Mouse (Mus musculus) stomach, embryonic 15.5 days (tissue): ENCODE measurements at regions not wholly inside any gene's neighbourhood (a gene's known extent, or its start where the extent isn't known, plus 50 kb on each side); places are given as distances from the start of the nearest gene placed in this dataset.

Source experiments
- ATAC-seq: fragments of 200-750 bp; cut with Nextera tagmentation; 2 replicates; pipeline ENCODE4 v1.8.0; 2017; ENCODE audit warnings: low read depth, moderate number of reproducible peaks, moderate TSS enrichment; ENCODE audit not compliant: insufficient read depth, low FRiP score
- H3K27ac ChIP-seq: fragments of 300-500 bp; sonication (generic); 2 replicates; pipeline ENCODE4 v1.5.1; 2015; ENCODE audit warnings: mild to moderate bottlenecking, inconsistent platforms
- H3K27me3 ChIP-seq: fragments of 300-500 bp; sonication (generic); replicated peaks from 2 replicates; pipeline ENCODE4 v1.6.1; 2015; ENCODE audit warnings: inconsistent platforms
- H3K36me3 ChIP-seq: fragments of 300-500 bp; sonication (generic); 2 replicates; pipeline ENCODE4 v1.6.1; 2015; ENCODE audit warnings: inconsistent platforms
- H3K4me1 ChIP-seq: fragments of 300-500 bp; sonication (generic); 2 replicates; pipeline ENCODE4 v1.6.1; 2015; ENCODE audit warnings: inconsistent platforms
- H3K4me2 ChIP-seq: fragments of 300-500 bp; sonication (generic); 2 replicates; pipeline ENCODE4 v1.6.1; 2015; ENCODE audit warnings: mild to moderate bottlenecking, inconsistent platforms
- H3K4me3 ChIP-seq: fragments of 300-500 bp; sonication (generic); replicated peaks from 2 replicates; pipeline ENCODE4 v1.5.1; 2015; ENCODE audit warnings: inconsistent platforms
- H3K9ac ChIP-seq: fragments of 300-500 bp; sonication (generic); 2 replicates; pipeline ENCODE4 v1.6.1; 2015; ENCODE audit warnings: inconsistent platforms
- H3K9me3 ChIP-seq: fragments of 300-500 bp; sonication (generic); 2 replicates; pipeline ENCODE4 v1.6.1; 2016; ENCODE audit warnings: inconsistent platforms
- WGBS: fragments of 180-500 bp; shearing (Covaris S2); methylation state at CpG from one replicate; pipeline ENCODE4 v1.1.7; 2015; 5-methylcytosine and 5-hydroxymethylcytosine counted together

DNA sequence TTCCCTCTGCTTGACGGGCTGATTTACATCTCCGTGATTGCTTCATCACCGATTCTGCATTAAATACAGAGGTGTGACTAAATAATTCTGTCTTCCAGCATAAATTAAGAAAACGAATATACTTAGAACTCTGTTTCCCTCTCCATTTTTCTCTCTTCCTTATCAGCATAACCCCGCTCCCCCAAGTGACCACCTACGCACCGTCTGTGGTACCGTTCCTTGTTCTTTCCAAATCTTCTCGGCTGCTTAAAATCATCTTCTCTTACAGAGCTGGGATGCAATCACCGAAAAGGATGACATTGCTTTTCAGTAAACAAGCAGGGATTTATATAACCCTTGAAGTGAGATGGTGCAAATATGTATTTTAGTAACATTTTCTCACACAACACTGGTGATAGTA, 224.3 kb upstream of the Sel1l start:
- Histone ChIP-seq H3K4me1 (no peaks in the 10 kb centered on the region), H3K27ac (no peak overlapping the region), H3K9me3 (no peaks in the 10 kb centered on the region), H3K4me2 (no peak overlapping the region), H3K36me3 (no peaks in the 10 kb centered on the region), H3K27me3 (no peaks in the 10 kb centered on the region), H3K4me3 (no peak overlapping the region), H3K9ac (no peak overlapping the region)
- no peak for ATAC-seq
- WGBS: 83% methylated on average over 10 of the region's 10 CpGs

DNA sequence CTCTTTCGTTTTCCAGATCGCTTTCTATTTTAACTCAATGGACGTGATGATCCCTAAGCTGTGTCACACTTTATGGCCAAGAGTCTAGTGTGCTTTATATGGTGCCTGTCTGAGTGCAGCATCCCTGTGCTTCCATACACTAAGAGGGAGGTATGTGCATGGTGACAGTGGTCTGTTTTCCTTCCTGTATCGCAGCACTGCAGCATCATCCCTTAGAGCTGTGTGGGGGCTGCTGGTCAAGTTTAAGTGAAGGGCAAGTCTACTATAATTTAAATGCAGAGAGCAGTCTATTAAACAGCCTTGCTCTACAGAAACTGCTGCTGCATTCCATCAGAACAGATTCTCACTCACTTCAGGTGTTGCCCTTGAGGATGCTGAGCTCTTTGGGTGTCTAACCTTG, 213.8 kb upstream of the Sel1l start:
- H3K4me2 ChIP-seq: no peak overlapping the region
- H3K27ac ChIP-seq: no peak overlapping the region
- no peaks in the 10 kb centered on the region for H3K36me3 ChIP-seq
- H3K4me3 ChIP-seq: no peak overlapping the region
- no peaks in the 10 kb centered on the region for H3K27me3 ChIP-seq
- no peak for ATAC-seq
- H3K9ac ChIP-seq: no peak overlapping the region
- no peaks in the 10 kb centered on the region for H3K4me1 ChIP-seq
- WGBS: 88% methylated on average over 4 of the region's 4 CpGs
- no peaks in the 10 kb centered on the region for H3K9me3 ChIP-seq

DNA sequence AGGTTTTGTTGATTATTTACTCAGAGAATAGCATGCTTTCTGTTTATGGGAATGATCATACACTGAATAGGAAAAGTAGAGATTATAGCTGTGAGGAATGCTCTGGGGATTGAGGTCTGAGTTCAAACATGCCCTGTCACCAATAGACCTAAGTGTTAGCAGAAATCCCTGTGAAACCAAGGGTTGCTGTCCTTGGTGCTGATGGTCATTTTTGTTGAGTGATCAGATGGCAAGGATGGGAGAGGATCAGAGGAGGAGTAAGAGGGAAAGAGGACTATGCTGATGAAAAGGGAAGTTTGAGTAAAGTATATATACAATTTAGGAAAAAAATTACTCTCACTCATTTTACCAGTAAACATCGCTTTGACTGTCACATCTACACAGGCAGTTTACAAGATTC, 191.5 kb upstream of the Sel1l start:
- H3K27ac ChIP-seq: no peak overlapping the region
- WGBS: 67% methylated on average over 1 of the region's 1 CpGs
- H3K9me3 ChIP-seq: no peaks in the 10 kb centered on the region
- H3K9ac ChIP-seq: no peak overlapping the region
- no peak overlapping the region for H3K4me2 ChIP-seq
- no peak for ATAC-seq
- no peaks in the 10 kb centered on the region for H3K36me3 ChIP-seq
- no peaks in the 10 kb centered on the region for H3K4me1 ChIP-seq
- no peak overlapping the region for H3K4me3 ChIP-seq
- no peaks in the 10 kb centered on the region for H3K27me3 ChIP-seq

DNA sequence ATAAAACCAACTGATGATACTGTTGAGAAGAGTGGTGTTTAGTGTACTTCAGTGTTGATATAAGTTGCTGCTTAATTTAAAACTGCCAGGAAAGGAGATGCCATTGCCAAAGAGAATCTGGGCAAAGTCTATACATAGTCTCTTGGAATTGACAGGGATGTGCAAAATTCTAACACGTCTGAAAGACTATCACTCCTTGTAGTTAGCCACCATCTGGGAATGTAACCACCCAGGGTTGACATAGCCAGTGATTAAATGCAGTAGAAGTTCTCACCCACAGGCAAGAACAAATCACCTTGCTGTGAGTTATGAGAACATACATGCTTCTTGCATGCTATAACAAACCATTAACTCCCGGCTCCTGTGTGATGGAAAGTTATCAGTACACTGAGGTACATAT, 180.2 kb upstream of the Sel1l start:
- Histone ChIP-seq H3K4me1 (no peaks in the 10 kb centered on the region), H3K9me3 (no peaks in the 10 kb centered on the region), H3K9ac (no peak overlapping the region), H3K27ac (no peak overlapping the region), H3K27me3 (no peaks in the 10 kb centered on the region), H3K4me2 (no peak overlapping the region), H3K36me3 (no peaks in the 10 kb centered on the region), H3K4me3 (no peak overlapping the region)
- ATAC-seq: no peak
- WGBS: 77% methylated on average over 2 of the region's 2 CpGs

DNA sequence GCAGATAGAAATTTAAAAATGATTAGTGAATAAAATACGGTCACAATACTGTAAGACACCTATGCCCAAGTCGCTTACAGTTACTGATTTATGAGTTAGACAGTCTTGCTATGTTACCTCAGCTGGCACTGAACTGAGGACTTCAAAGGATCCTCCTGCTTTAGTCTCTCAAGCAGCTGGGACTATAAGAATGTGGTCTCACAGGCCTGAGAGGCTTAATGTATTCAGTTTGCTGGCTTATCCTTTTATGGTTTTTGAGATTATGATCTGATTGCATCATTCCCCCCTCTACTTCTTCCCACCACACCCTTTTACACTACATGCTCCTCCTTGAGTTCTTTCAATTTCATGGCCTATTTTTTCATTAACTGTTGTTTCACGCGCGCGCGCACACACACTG, 179.4 kb upstream of the Sel1l start:
- H3K9me3 ChIP-seq: no peaks in the 10 kb centered on the region
- no peak overlapping the region for H3K27ac ChIP-seq
- H3K4me2 ChIP-seq: no peak overlapping the region
- 88% methylated on average over 7 of the region's 7 CpGs for WGBS
- H3K4me3 ChIP-seq: no peak overlapping the region
- H3K36me3 ChIP-seq: no peaks in the 10 kb centered on the region
- H3K4me1 ChIP-seq: no peaks in the 10 kb centered on the region
- no peaks in the 10 kb centered on the region for H3K27me3 ChIP-seq
- ATAC-seq: no peak
- H3K9ac ChIP-seq: no peak overlapping the region

DNA sequence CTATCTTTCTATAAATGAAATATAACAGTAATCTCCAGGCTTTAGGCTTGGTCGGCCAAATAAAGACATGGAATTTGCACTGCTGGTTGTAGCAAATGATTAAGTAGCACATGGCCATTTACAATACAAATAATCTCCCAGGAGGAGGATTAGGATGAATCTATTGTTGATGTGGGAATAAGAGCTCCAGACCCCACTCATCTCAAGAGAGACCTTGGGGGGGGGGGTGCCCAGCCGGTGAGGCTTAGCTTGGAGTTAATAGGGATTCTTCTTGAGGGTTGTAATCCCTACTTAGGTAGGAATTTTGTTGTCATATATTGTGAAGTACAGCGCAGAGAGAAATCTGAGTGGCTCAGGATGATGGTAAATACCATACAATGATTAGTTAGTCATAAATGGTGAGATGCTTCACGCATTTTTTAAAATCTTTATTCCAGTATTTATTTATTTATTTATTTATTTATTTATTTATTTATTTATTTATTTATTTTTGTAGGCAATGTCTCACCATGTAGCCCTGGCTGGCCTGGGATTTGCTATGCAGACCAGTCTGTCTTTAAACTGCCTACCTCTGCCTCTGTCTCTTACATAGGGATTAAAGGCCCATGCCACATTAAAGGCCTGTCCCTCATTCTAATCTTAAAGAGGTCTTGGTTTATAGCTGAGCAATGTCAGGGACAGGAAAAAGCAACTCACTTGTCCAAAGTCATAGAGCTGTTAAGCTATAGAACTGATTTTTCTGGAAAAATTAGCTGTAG, 175.7 kb upstream of the Sel1l start:
- Histone ChIP-seq H3K9me3 (no peaks in the 10 kb centered on the region), H3K9ac (no peak overlapping the region), H3K4me2 (no peak overlapping the region), H3K27me3 (no peaks in the 10 kb centered on the region), H3K4me1 (no peaks in the 10 kb centered on the region), H3K36me3 (no peaks in the 10 kb centered on the region), H3K27ac (no peak overlapping the region), H3K4me3 (no peak overlapping the region)
- 71% methylated on average over 4 of the region's 4 CpGs for WGBS
- no peak; the same call in 1 of the 2 replicates for ATAC-seq

DNA sequence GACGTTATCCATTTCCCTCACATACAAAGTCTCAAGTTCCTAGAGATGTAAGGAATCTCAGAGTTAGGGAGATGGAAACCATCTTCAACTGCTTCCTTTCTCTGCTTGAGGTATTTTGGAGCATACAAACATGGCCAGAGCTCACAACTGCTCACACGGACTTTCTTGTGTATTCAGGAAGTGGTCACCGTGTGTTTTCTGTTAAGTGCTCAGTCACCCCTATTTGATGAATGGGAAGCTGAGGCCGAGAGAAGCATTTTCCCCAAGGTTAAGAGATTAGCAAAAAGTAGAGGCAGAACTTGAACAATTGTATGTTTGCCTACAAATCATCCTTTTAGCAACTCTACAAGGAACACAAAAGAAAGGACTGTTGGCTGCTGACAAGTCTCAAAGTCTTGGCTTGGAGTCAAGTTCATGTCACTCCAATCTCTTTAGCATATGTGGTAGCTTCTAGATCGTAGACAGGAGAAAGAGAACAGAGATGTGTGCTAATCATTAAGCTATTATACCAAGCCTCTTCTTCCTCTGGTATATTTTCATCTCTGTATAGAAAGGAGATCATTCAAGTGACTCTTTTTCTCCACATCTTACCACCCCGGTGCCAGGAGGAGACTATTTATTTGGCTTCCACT, 170.8 kb upstream of the Sel1l start:
- H3K36me3 ChIP-seq: no peaks in the 10 kb centered on the region
- no peaks in the 10 kb centered on the region for H3K27me3 ChIP-seq
- H3K4me1 ChIP-seq: no peaks in the 10 kb centered on the region
- H3K27ac ChIP-seq: no peak overlapping the region
- WGBS: 33% methylated on average over 6 of the region's 6 CpGs
- H3K4me2 ChIP-seq: no peak overlapping the region
- no peak for ATAC-seq
- no peak overlapping the region for H3K4me3 ChIP-seq
- H3K9me3 ChIP-seq: no peaks in the 10 kb centered on the region
- H3K9ac ChIP-seq: no peak overlapping the region

DNA sequence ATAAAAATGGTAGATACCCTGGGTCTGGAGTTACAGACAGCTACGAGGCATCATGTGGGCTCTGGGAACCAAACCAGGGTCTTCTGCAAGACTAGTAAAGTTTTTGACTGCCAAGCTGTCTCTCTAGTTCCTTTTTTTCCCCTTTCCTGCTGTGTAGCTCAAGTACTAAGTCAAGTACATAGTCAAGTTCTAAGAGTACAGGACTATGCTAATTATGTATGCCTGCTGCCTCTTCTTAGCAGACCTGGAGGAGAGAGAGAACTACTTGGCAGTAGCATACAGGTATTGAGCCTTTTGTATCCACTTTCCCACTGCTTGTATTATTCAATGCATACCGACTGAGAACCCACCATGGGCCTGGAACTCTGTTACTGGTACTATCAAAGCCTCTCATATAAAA, 166.4 kb upstream of the Sel1l start:
- Histone ChIP-seq H3K36me3 (no peaks in the 10 kb centered on the region), H3K4me3 (no peak overlapping the region)

DNA sequence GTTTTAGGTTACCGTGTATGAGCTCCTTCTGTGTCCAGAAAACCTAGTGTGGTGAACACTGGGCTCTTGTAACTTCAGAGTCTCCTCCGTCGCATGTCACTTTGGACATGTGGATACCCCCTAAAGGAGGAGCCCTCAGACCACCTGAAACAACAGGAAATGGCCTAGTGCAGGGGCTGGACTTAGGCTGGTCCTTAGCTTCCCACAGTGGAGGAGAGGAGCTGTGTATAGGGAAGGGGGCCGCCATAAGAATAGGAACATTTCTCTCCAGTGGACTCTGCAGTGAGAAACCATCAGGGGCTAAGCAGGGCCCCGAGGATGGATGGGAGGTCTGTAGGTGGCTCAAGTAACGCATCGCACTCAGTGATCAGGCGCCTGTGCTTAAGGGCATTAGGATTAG, 165.0 kb upstream of the Sel1l start:
- no peak for ATAC-seq
- WGBS: 72% methylated on average over 8 of the region's 8 CpGs

More for the DNA sequence above, 166.4 kb upstream of the Sel1l start:
- H3K4me1 ChIP-seq: no peaks in the 10 kb centered on the region
- H3K9me3 ChIP-seq: no peaks in the 10 kb centered on the region
- H3K4me2 ChIP-seq: no peak overlapping the region
- no peak overlapping the region for H3K9ac ChIP-seq
- no peak for ATAC-seq
- WGBS: 85% methylated on average over 2 of the region's 2 CpGs
- H3K27ac ChIP-seq: no peak overlapping the region
- H3K27me3 ChIP-seq: no peaks in the 10 kb centered on the region

DNA sequence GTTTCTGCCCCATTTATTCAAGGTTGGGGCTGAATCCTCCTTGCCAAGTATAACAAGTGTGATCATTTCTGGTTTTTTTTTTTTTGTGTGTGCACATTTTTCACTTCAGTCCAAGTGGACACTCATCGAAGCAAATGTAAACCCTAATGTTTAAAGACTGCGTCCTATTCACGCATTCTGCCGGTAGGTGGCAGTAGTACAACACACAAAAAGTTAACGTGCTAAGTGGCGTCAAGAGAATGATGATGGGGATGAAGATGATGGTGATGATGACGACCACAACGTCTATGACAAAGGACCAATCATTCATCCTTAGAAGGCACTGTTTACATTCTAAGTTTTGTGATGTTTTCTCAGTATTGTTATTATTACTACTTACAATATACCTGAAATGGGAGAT, 164.3 kb upstream of the Sel1l start:
- Histone ChIP-seq H3K27me3 (no peaks in the 10 kb centered on the region), H3K9ac (no peak overlapping the region), H3K4me3 (no peak overlapping the region), H3K27ac (no peak overlapping the region), H3K36me3 (no peaks in the 10 kb centered on the region), H3K4me1 (no peaks in the 10 kb centered on the region), H3K9me3 (no peaks in the 10 kb centered on the region), H3K4me2 (no peak overlapping the region)
- no peak for ATAC-seq
- WGBS: 9% methylated on average over 8 of the region's 8 CpGs

More for the DNA sequence above, 165.0 kb upstream of the Sel1l start:
- Histone ChIP-seq H3K27me3 (no peaks in the 10 kb centered on the region), H3K4me1 (no peaks in the 10 kb centered on the region), H3K4me3 (no peak overlapping the region), H3K9ac (no peak overlapping the region), H3K9me3 (no peaks in the 10 kb centered on the region), H3K4me2 (no peak overlapping the region), H3K36me3 (no peaks in the 10 kb centered on the region), H3K27ac (no peak overlapping the region)

DNA sequence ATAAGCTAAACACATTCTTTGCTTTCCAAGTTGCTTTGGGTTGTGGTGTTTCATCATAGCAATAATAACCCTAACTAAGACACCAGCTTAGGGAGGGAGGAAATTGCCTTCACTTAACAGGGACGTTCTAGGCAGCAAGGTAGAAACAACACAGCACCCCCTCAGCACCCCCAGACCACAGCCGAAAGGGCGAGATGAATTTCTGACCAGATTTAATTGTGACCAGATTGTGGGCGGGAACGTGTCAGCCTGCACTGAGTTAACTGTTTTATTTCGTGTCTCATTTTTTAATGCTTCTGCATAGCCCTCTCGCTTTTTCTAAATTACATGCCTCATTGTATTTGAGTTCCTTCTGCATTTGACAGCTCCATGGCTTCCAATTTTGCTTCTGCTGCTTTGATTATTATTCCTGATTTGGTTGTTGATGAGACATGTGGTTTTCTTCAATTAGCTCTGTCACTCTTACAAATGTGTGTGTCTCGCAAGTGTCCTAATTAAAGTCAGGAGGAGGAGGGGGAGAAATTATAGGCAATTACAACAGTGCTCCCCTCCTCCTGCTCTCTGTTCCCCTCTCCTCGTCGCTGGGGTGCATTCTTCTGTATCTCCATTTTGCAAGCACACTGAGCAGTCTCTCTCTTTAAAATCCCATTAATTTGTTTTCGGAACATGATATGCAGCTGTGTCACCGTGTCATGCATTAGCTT, 155.6 kb upstream of the Sel1l start:
- ATAC-seq: no peak
- H3K4me3 ChIP-seq: no peak overlapping the region
- no peaks in the 10 kb centered on the region for H3K27me3 ChIP-seq
- WGBS: 66% methylated on average over 12 of the region's 12 CpGs
- H3K9me3 ChIP-seq: no peaks in the 10 kb centered on the region
- H3K4me1 ChIP-seq: no peaks in the 10 kb centered on the region
- no peak overlapping the region for H3K27ac ChIP-seq
- no peaks in the 10 kb centered on the region for H3K36me3 ChIP-seq
- H3K4me2 ChIP-seq: no peak overlapping the region
- H3K9ac ChIP-seq: no peak overlapping the region

DNA sequence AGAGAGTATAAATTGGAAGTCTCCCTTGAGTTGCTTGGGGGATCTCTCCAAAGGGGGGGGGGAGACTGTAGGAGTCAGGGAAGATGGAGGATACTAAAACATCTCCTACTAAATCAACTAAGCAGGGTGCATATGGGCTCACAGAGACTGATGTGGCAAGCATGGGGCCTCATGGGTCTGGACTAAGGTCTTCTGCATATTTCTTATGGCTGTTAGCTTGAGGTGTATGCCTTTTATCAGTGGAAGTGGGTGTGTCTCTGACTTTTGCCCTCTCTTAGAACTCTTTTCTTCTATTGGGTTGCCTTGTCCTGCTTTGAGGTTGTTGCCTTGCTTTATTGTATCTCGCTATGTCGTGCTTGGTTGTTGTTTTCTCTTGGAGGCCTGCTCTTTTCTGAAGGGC, 150.1 kb upstream of the Sel1l start:
- Histone ChIP-seq H3K4me1 (no peaks in the 10 kb centered on the region), H3K36me3 (no peaks in the 10 kb centered on the region), H3K9me3 (no peaks in the 10 kb centered on the region), H3K4me2 (no peak overlapping the region), H3K27ac (no peak overlapping the region), H3K9ac (no peak overlapping the region), H3K27me3 (no peaks in the 10 kb centered on the region), H3K4me3 (no peak overlapping the region)
- ATAC-seq: no peak
- WGBS: 81% methylated on average over 2 of the region's 2 CpGs
